Mouse (Mus musculus): ENCODE results near the gene Dram2. TPM values are rescaled to one million over a fixed set of nuclear protein-coding genes. Genes with fewer than 3 reads are reported as not detected.

Gene Dram2
- total RNA-seq (2023) = 71.1 to 76.3 TPM (median 74.0 TPM) in 4 replicates

DNA sequence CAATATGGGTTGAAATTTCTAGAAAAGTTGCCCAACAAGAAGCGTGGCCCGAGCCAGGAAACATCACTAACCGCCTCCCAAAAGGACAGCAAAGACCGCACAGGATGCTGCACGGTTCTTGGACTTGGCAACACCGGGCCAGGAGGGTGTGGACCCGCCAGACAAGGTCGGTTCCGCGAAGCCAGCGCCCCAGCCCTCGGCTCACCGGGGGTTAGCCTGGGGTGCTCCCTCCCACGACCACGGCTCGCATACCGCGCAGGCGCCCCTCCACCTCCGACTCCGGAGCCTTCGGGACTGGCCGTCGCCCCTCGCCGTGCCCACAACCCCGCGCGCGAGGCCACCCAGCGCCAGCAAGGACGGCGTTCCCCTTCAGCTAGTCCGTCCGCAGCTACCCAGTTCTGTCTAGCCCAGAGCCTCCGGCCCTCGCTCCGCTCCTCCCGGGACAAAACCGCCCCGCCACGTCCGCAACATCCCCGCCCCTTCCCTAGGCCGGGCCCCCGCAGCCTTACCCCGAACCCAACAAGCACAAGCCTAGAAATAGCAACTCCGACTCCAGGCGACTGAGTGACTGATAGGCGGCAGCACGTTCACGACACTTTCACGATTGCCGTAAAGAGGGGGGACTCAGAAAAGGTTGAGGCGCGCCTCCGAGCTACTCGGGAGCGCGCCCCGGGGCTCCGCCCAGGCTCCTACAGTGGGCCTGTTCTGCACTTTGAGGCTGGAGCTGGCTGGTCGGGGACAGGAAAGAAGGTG, at the start of gene Dram2, which contains the start of gene Cept1:
Gene Dram2 (plus strand): TSS at position 628 of the 753 bp plus-strand sequence.
Gene Cept1 (minus strand): TSS at position 632 of the 753 bp plus-strand sequence.

Other genes starting within 250 kb of the Dram2 start
- 1.6 to 2.9 TPM (median 2.1 TPM) in 4 replicates for gene Chil6, start 141.6 kb upstream of the Dram2 start, total RNA-seq (2023)
- gene Dennd2d, start 65.4 kb upstream of the Dram2 start, total RNA-seq (2023) = 68.4 to 74.8 TPM (median 71.4 TPM) in 4 replicates
- gene Cept1, start within 50 bp of the Dram2 start, total RNA-seq (2023) = 51.6 to 59.9 TPM (median 54.5 TPM) in 4 replicates
- gene Lrif1, start 137.2 kb downstream of the Dram2 start, total RNA-seq (2023) = 56.1 to 66.2 TPM (median 63.5 TPM) in 4 replicates
- 496 to 545 TPM (median 519 TPM) in 4 replicates for gene Cd53, start 242.4 kb downstream of the Dram2 start, total RNA-seq (2023)